Mouse (Mus musculus) CD4-positive, CD25-positive, alpha-beta regulatory T cell, adult 2 months (primary cell): ENCODE measurements at regions not wholly inside any gene's neighbourhood (a gene's known extent, or its start where the extent isn't known, plus 50 kb on each side); places are given as distances from the start of the nearest gene placed in this dataset.

Experiments
- DNase-seq: peaks from one replicate; pipeline ENCODE4 v3.0.0-alpha.2; 2012; ENCODE audit warnings: low read depth, low spot score

- no peak for DNase-seq
Measured at GRCm38 (mm10) chr3:148559752-148560460, 430.4 kb downstream of the Adgrl2 start.

- DNase-seq, result no peak
Measured at GRCm38 (mm10) chr3:148558592-148559157, 431.7 kb downstream of the Adgrl2 start.

- DNase-seq, result no peak
Measured at GRCm38 (mm10) chr3:148555324-148555723, 435.0 kb downstream of the Adgrl2 start.

- DNase-seq, result no peak
Measured at GRCm38 (mm10) chr3:148550716-148551115, 439.6 kb downstream of the Adgrl2 start.

GRCm38 (mm10) chr3:148544929-148545328 is 445.4 kb downstream of the Adgrl2 start:
- no peak for DNase-seq

GRCm38 (mm10) chr3:148542217-148542616 is 448.1 kb downstream of the Adgrl2 start:
- no peak for DNase-seq

- no peak for DNase-seq
Measured at GRCm38 (mm10) chr3:148537669-148538271, 452.6 kb downstream of the Adgrl2 start.

GRCm38 (mm10) chr3:148529893-148530292 is 460.5 kb downstream of the Adgrl2 start:
- no peak for DNase-seq

GRCm38 (mm10) chr3:148510381-148510780 is 480.0 kb downstream of the Adgrl2 start:
- peak; percentile 68 for DNase-seq

- no peak for DNase-seq
Measured at GRCm38 (mm10) chr3:148504928-148505327, 485.4 kb downstream of the Adgrl2 start.

- no peak for DNase-seq
Measured at GRCm38 (mm10) chr3:148503432-148503831, 486.9 kb downstream of the Adgrl2 start.

- DNase-seq, result no peak
Measured at GRCm38 (mm10) chr3:148501801-148502200, 488.6 kb downstream of the Adgrl2 start.

- no peak for DNase-seq
Measured at GRCm38 (mm10) chr3:148496672-148497071, 493.7 kb downstream of the Adgrl2 start.

- peak; percentile 51 for DNase-seq
Measured at GRCm38 (mm10) chr3:148491287-148491686, 499.1 kb downstream of the Adgrl2 start.

GRCm38 (mm10) chr3:148489201-148489600 is 501.2 kb downstream of the Adgrl2 start:
- no peak for DNase-seq

- peak; percentile 24 for DNase-seq
Measured at GRCm38 (mm10) chr3:148487949-148488348, 502.4 kb downstream of the Adgrl2 start.

GRCm38 (mm10) chr3:148475862-148476261 is 514.5 kb downstream of the Adgrl2 start:
- no peak for DNase-seq

GRCm38 (mm10) chr3:148472943-148473444 is 517.4 kb downstream of the Adgrl2 start:
- DNase-seq, result no peak

- peak; percentile 14 for DNase-seq
Measured at GRCm38 (mm10) chr3:148465456-148465855, 524.9 kb downstream of the Adgrl2 start.

GRCm38 (mm10) chr3:148462791-148463190 is 527.6 kb downstream of the Adgrl2 start:
- no peak for DNase-seq

- no peak for DNase-seq
Measured at GRCm38 (mm10) chr3:148448888-148449287, 541.5 kb downstream of the Adgrl2 start.

GRCm38 (mm10) chr3:148448465-148448864 is 541.9 kb downstream of the Adgrl2 start:
- DNase-seq, result no peak

GRCm38 (mm10) chr3:148446845-148447244 is 543.5 kb downstream of the Adgrl2 start:
- no peak for DNase-seq
